Mouse (Mus musculus): Measurements from ENCODE around the gene Eya2. TPM values are rescaled to one million over a fixed set of nuclear protein-coding genes. Genes with fewer than 3 reads are reported as not detected.

The Eya2 gene
- total RNA-seq, 2 experiments from 2014 or later = 1.3 to 3.8 TPM

DNA sequence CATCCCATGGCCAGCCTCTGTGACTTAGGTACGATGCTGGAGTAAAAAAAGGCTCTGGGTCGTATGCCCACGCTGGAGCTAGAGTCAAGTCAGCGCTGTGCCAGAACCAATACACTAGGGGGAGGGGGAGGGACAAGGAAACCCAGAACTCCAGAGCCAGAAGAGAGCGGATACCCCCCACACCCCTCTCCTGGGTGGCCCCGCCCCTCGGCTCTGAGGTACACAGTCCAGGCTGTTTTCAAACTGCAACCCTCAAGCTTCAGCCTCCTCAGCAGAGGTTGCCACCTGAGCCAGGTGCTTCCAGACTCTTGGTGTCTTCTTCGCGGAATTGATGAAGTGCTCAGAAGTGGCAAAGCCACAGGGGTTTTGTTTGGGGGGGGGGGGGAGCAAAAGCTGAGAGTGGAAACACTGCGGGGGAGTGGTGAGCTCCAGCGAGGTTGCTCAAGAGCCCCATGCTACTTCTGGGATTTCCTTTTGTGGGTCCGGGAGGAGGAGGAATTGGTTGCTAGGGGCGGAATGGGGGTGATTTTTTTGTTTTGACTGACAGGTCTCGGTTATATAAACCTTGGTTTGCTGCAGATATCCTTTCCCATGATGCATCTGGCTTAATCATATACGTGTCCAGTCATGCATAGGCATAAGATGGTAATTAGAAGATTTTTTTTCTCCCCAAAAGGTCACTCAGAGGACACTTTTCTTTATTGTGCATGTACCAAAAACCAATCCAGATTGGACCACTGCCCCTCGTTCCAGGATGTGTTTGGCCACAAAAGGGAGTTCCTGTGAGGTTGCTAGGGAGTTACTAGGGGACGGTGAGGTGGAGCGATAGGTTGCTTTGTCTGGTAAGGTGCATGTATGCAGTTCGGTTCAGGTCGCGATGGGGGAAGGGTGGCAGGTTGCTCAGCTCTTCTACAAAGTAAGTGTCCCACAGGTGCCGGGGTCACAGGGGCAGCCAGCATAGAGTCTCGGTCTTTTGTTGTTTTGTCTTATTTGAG is 122.6 kb downstream of the Eya2 start:
- no peak for DNase-seq

DNA sequence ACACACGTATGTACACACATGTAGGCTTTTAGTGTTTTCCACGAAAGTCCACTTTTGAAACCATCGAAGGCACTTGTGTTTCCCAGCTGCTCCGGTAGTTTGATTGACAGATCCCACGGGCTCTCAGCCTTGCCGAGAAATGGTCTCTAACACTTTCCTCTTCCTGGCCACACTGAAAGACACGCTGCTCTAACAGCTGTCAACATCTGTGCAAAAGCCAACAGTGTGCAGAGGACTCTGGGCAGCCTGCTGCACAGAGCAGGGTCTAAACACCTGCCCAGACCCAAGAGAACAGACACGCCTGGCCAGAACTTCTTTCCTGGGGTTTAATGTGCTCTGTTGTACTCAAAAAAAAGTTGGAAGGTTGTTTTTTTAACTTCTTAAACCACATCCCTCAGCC is 124.5 kb downstream of the Eya2 start:
- DNase-seq = peak; percentile 20

DNA sequence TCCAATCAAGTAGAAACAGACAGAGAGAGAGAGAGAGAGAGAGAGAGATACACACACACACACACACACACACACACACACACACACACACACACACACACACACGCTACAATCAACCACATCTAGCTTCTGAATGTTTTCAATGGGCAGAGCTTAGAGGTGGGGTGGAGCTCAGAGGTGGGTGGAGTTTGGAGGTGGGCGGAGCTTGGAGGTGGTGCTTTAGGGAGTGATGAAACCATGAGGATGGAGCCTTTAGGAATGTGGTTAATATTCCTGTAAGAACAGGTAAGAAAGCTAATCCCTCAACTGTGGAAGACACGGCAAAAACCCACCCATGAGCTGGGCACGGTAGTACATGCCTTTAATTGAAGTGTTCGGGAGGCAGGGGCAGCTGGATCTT is 127.1 kb downstream of the Eya2 start:
- no peak for DNase-seq

DNA sequence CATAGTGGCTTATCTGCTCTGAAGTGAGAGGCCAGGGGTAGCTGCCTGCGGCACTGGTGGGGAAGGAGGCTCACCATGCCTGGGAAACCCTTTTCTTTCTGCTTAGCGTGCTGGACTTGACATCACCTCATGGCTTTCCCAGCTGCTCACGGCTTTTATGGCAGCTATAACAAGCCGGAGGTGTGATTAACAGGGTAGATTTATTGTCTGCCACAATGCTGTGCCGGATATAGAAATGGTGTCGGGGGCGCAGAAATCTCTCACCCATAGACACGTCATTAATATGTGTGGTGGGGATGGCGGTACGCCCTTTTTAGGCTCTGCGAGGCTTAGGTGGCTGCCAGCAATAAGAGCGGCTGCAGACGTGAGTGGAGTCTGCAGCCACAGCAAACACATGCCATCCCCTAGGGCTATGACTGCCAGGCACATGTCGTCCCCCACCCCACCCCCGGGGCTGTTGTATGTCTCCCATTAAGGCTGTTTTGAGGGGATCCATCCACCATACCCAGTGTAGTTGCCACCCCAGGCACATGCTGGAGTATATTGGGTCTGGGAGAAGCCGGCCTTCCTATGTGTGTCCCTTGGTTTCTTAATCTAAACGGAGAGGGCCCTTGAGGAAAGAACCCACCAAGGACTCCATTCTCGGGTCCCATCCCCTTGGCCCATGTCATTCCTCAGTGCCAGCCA is 137.9 kb downstream of the Eya2 start:
- DNase-seq = no peak

DNA sequence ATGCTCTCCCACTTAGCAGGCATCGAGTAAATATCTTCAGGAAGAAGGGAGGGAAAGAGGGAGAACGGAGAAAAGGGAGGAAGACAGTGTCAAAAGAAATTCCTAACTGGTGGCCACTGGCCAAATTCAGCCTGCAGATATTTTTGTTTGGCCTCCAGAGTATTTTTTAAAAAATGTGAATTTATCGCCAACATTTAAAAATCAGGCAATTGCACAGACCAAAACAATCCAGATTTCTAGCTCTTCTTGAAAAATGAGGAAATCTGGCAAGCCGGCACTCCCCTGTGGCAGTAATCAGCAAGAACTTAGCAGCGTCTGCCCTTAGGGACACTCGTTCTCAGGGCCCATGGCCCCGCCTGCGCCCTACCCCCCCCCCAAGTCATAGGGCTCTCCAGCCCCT is 138.9 kb downstream of the Eya2 start:
- DNase-seq = peak; percentile 70

DNA sequence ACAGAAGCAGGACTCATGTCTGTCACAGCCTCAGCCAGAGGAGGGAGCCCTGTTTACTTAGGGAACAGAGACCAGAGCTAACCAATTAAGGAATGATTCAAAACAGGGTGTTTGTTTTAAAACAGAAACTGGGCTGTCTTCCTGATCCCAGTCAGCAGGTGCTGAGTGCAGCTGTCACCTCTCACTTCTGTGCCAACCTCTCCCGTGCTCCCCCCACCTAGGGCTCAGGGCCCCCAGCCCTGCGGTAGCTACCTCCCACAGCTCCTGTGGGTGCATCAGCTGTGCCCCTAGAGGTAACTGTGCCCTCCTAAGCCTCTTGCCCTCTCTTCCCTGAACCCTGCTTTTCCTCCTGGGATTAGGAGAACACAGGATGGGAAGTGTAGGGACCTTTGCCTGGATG is 141.5 kb downstream of the Eya2 start:
- DNase-seq = no peak

DNA sequence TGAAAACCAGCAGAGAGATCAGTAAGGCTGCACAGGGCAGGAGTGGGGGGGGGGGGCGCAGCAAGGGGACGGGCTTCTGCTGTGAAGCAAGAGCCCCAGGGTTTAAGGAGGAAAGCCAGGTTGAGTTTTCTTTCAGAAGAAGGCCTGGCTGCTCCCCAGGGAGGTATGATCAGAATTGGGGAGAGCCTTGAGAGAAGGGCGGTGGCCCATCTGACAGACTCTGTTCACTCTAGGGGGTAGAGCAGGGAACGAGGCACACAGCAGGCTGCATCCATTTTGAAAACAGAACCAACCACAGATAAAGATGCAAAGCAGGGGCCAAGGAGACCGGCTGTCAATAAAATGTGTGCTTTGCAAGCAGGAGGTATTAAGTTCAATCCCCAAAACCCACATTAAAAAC is 145.5 kb downstream of the Eya2 start:
- no peak for DNase-seq

DNA sequence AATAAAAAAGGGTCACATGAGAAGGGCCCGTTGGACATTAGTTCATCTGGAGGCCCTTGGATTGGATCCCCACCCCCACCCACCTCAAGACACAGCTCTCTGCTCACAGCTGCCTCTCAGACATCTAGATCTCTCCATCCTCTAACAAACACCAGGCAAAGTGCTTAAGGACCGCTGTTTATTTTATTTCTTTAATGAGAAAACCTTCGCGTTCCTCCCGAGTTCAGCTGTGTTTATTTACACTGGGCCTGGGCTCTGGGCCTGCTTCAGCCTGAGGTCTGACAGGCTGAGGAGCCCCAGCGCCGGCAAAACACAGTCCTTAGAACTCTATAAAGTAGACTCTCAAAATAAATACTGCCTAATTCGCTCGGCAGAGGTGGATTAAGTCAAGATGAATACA is 146.2 kb downstream of the Eya2 start:
- no peak for DNase-seq

DNA sequence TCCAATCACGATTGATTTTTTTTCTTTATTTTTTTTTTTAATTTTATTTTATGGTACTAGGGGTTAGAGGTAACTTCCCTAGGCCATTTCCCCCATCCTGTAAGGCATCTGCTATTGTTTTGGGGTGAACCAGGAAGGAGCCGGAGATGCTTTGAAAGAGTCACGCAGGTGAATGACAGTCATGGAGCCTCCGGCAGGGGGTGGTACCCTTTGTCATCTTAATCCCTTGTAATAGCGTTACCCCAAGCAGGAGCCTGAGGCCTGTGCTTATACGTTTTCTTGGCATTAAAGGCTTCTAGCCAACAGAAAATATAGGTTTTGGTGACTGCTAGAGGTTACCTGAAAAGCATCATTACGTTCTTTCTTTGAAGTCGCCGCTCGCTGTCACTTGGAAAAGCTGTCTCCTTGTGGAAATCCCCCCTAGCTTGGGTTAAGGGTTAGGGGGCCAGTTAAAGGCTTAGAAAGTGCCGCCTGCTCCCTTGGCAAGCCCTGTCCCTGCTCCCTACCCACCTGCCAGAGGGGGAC is 146.8 kb downstream of the Eya2 start:
- DNase-seq = no peak

DNA sequence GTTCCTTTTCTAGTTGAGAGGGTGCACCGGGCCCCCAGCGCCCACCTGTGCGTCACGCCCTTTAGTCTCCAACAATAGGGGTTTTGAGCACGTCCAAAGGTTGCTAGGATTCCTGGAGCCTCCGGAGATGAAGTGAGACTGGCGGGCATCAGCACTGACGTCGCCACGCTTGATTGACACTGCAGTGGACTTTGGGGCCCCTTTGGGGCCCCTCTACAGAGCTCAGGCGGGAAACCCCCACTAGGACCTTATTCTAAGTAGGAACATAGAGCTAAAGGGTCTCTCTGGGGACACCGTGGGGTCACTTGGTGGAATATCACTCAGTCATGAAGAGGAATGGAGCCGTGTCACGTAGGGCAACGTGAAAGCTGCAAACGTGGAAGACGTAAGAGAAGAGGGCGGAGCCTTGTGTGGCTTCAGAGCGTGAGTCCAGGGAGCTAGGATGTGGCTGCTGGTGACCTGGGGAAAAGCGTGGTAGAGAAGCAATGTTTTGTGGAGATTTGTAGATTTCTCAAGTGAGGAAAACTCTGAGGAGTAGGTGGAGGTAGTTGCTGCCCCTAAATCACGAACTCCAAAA is 147.5 kb downstream of the Eya2 start:
- DNase-seq = no peak

DNA sequence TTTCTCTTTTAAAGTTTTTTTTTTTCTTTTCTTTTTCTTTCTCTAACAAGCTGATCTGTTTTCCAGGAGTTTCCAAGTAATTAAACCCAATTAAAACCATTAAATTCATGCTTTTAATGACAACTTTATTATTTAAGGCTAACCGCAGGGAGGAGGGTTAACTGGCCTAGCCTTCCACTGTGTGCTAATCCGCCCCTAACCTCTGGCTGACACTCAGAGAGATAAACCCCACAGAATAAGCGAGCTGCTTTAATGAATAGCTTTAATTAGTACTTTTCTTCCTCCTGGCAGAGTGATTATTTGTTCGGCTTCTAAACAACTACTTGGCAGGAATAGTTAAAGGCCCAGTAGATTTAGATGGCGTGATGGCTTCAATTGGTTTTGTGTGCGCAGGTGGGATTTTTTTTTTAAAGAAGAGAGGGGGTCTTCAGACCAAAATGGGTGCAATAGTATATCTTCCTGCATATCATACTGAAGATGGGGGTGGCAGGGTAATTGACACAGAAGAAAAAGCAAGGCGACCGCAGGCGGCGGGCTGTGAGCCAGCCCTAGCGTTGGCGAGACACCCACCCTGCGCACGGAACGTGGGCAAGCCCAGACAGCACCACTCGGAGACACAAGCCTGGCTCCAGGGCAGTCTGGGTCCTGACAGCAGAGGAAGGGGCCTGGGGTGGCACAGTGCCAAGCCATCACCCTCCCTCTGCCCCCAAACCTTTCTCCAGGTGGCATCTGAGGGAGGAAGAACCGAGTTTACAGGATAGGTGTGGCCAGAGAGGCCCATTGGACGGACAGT is 150.7 kb downstream of the Eya2 start:
- no peak for DNase-seq

DNA sequence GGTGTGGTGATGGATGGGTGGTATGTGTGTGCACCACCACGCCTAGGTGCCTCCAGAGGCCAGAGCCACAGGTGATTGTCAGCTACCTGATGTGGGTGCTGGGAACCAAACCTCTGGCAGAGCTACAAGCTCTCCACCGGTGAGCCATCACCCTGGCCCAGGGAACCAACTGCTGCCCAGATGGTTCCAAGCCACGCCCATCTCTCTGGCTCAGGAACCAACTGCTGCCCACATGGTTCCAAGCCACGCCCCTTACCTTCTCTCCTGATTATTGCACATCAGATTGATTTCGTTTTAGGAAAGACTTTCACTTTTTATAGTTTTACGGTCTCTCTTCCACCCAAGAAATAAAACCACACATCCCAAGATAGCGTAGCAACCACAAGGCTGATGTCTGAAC is 153.1 kb downstream of the Eya2 start:
- DNase-seq = no peak

DNA sequence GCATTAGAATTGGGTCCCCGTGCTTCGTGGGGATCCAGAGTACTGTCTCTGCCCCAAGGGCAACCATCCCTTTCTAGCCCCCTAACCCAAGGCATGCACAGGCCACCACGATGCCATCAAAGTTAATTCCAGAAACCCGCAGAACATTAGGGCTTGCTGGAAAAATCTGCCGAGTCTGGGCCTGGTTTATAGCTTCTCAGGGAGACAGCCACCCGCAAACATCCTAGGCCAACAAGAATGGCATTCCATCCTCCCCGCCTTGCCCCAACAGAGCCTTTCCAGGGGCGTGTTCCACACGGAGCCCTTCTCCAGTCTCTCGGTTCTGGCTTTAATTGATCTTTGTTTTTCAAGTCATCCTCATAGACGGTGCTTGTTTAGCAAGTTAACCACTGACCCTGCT is 153.6 kb downstream of the Eya2 start:
- DNase-seq = no peak

DNA sequence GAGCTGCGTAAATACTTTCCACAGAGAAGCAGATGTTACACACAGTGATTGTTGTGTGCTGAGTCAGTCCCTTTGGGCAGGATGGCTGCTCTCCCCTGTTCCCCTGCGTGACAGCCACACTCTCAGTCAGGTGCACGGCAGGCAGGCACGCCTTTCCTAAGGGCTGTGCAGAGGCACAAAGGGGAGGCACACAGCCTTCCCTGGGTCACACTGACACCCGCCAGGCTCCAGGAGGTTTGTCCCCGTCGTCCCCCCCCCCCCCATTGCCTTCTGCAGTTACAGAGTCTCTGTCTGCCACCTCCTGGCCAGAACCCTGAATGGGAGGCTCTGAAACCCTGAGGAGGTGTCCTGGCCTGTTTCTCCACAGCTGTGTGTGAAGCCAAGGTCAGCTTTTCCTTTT is 156.2 kb downstream of the Eya2 start:
- no peak for DNase-seq

DNA sequence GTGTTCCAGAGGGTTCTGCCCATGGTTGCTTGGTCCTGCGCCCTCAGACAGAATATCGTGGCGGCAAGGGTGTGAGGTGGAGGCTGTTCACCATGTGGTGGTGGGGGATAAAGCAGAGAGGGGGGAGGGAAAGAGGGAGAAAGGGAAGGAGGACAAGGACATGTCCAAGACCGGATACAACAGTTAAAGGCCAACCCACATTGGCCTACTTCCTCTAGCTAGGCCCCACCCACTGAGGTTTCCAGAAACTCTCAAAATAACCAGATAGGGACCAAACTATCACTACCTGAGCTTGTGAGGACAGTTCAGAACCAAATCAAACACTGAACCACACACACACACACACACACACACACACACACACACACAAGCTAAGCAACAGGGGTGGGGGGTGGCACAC is 157.9 kb downstream of the Eya2 start:
- no peak for DNase-seq

DNA sequence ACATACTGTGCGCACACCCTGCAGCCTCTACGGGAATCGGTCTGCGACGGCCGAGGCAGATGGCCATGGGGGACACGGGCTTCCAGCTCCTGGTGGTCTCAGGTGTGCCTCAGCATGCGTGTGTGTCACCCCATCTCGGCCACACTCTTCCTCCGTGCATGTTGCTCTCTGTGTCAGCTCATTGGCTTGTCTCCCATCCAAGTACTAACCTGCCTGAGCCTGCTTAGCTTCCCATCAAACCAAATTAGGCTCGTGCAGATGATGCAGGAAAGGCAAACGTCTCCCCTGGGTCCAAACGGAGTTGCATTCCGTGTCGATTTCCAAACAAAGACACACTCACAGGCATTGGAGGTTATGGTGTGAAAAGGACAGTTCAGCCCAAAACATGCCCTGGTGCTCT is 163.0 kb downstream of the Eya2 start:
- DNase-seq = no peak

DNA sequence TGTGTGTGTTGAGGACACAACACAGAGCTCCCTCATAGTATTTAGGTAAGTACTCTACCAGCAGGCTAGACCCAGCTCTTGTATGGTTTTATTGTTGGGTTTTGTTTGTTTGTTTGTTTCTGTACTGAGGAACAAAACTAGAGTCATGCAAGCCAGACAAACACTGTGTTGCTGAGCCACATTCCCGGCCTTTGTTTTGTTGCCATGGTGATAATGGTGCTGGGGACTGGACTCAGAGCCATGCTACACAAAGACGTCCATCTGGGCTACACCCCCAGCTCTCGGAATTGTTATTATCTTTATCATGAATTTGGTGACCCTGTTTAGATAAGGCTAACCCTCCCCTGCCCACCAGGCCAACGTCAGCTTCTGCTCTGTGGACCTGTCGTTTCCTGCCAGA is 163.7 kb downstream of the Eya2 start:
- no peak for DNase-seq

DNA sequence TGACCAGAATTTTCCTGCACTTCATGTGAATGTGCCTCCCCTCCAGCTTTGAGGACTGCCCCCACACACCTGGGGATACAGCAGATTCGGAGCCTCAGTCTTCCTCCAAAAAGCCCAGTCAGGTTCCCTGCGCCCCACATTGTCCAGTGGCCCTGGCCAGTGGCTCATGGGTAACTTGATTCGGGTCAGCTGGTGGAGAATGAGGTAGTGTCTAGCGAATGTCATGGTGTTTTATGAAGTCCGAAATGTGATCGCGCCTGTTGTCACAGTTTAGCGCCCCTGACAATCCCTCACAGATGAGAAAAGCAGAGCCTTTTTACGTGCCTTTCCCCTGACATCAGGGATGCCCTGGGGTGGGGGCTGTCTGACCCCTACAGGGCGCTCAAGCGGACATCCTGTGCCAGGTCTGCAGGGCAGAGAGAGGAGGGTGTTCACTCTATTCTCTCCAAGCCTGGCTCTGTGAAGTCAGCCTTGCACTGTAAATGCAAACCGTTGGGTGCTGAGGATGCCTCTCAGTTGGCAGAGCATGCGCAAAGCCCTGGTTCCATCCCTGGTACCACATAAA is 164.7 kb downstream of the Eya2 start:
- no peak for DNase-seq

DNA sequence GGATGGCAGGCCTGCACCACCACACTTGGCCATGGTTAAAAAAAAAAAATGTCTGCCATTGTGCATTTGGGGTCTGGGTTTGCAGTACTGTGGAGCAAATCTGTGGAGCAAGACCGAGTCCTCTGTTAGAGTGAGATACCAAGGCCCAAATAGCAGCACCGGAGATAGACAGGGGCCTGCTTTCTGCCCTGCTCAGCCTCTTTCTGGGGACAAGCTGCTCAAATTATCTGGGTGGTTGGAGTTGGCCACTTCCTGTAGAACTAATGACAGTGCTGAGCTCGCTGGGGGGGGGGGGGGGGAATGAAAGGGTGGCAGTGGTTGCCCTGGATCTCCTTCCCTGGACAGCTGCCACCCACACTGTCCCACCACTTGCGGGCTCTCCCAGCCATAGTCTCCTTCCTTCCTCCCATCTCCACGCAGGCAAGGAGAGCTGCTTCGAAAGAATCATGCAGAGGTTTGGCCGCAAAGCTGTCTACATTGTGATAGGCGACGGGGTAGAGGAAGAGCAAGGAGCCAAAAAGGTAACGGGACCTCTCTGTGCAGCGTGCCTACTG is 174.1 kb downstream of the Eya2 start:
- DNase-seq = no peak

DNA sequence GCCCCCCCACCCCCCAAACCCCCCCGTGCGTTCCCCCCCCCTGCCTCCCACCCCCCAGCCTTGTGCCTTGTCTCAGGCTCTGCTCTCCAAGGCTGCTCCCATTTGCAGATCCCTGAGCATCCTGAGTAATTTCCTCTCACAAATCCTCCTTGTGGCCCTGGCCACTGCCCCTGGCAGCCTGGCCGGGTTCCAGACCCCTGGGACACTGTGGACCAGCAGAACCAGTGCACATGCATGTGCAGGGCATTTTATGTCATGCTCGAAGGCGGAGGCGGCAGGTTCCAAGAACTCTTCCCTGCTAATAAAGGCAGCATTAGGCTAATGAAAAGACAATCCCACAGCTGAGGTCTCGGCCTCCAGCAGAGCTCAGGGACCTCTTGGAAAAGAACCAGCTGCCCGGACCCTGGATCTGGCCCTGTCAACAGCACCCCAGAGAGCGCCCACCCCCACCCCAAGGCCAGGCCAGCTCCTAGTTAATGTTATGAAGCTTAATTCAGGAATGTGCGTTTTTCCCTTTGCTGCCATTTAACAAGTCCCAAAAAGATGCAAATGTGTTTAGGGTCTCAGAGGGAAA is 174.6 kb downstream of the Eya2 start:
- DNase-seq = no peak

DNA sequence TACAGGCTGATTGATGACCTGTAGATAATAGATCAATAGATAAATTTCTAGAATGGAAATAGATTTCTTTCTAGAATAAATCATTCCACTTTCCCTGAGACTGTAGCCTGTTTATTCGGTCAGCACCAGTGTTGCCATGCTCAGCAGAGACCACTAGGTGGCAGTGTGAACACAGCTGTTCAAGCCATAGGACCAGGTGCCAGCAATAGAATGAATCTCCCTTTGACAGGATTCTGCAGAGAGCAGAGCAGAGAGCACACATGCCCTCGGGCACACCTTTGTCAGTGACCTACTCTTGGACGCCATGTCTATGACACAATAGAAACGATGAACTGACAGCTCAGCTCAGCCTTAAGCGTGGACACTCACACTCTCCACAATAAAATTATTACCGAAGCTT is 184.1 kb downstream of the Eya2 start:
- DNase-seq = peak; percentile 35

Data from gastrocnemius, postnatal 25 days (tissue).